Mouse (Mus musculus): ENCODE data around the gene Nxph1. TPM values are rescaled to one million over a fixed set of nuclear protein-coding genes. Genes with fewer than 3 reads are reported as not detected.
A peak's percentile ranks its signal among the peaks of the same experiment; 100 is the strongest.

Gene Nxph1
- total RNA-seq, 2 experiments from 2014 or later: 0.12 to 0.16 TPM

GRCm38 (mm10) chr6:9119136-9119535 lies 170.9 kb downstream of the Nxph1 start:
- no peak for DNase-seq (ENCODE audit: low spot score in 2 of 2)

- DNase-seq (ENCODE audit: low spot score in 2 of 2): no peak
These were observed 176.2 kb downstream of the Nxph1 start for GRCm38 (mm10) chr6:9124321-9124914.

GRCm38 (mm10) chr6:9133589-9134279 lies 185.5 kb downstream of the Nxph1 start:
- DNase-seq (ENCODE audit: low spot score in 2 of 2): no peak

GRCm38 (mm10) chr6:9147966-9148365 lies 199.7 kb downstream of the Nxph1 start:
- no peak for DNase-seq (ENCODE audit: low spot score in 2 of 2)

GRCm38 (mm10) chr6:9149791-9150190 lies 201.6 kb downstream of the Nxph1 start:
- no peak for DNase-seq (ENCODE audit: low spot score in 2 of 2)

GRCm38 (mm10) chr6:9159191-9159590 lies 211.0 kb downstream of the Nxph1 start:
- DNase-seq (ENCODE audit: low spot score in 2 of 2): no peak

GRCm38 (mm10) chr6:9182477-9182876 lies 234.2 kb downstream of the Nxph1 start:
- no peak for DNase-seq (ENCODE audit: low spot score in 2 of 2)

- no peak for DNase-seq (ENCODE audit: low spot score in 2 of 2)
These were observed 262.5 kb downstream of the Nxph1 start for GRCm38 (mm10) chr6:9210730-9211129.

- DNase-seq (ENCODE audit: low spot score in 2 of 2): no peak
These were observed 272.7 kb downstream of the Nxph1 start for GRCm38 (mm10) chr6:9220724-9221453.

- peak in 1 of 2 experiments; percentile 9 for DNase-seq (ENCODE audit: low spot score in 2 of 2)
These were observed 286.6 kb downstream of the Nxph1 start for GRCm38 (mm10) chr6:9234802-9235201.

GRCm38 (mm10) chr6:9267998-9268397 lies 319.8 kb downstream of the Nxph1 start:
- DNase-seq (ENCODE audit: low spot score in 2 of 2): no peak

Other genes with a start within 250 kb of the Nxph1 start
- 1 to 10 TPM; 3.9 to 5.5 TPM for gene Ica1, start 169.9 kb upstream of the Nxph1 start, total RNA-seq (2021)